Mouse (Mus musculus): ENCODE data around the gene Ikbke. TPM values are rescaled to one million over a fixed set of nuclear protein-coding genes. Genes with fewer than 3 reads are reported as not detected.

Ikbke gene
- polyA plus RNA-seq, 2 experiments, result 4.2 to 13.4 TPM

GRCm38 (mm10) chr1:131207531-131207930 is 71.9 kb downstream of the Ikbke start:
- no peaks in the 10 kb centered on the region for H3K27me3 ChIP-seq (ENCODE audit: control insufficient read depth, insufficient read depth, low read length)
- peak; percentile 64 for DNase-seq (ENCODE audit: low spot score)
- ATAC-seq (ENCODE audit: low FRiP score, low read depth), result peak; percentile 73; the same call in 1 of the 2 replicates
- H3K4me3 ChIP-seq (replicated peaks; ENCODE audit: low read length), result no peak overlapping the region
- H3K9ac ChIP-seq (ENCODE audit: low read depth, low read length, severe bottlenecking), result no peak overlapping the region
- TF ChIP-seq POLR2A (IDR thresholded peaks at IDR 0.05; ENCODE audit: borderline replicate concordance, extremely low read depth, insufficient read depth, insufficient read length), result no peak
- no peaks in the 10 kb centered on the region for H3K36me3 ChIP-seq (ENCODE audit: control insufficient read depth, insufficient read depth, low read length)
- H3K27ac ChIP-seq (replicated peaks; ENCODE audit: low read depth, low read length), result no peak overlapping the region
- H3K4me1 ChIP-seq (ENCODE audit: control insufficient read depth, insufficient read depth, low read length), result no peaks in the 10 kb centered on the region
- H3K9me3 ChIP-seq (ENCODE audit: control insufficient read depth, low read length), result no peaks in the 10 kb centered on the region
- WGBS, result 1% methylated on average over 5 of the region's 5 CpGs
- no peak overlapping the region for H3K4me2 ChIP-seq (replicated peaks; ENCODE audit: low read depth, low read length, severe bottlenecking)

GRCm38 (mm10) chr1:131206342-131206741 is 73.1 kb downstream of the Ikbke start:
- H3K9me3 ChIP-seq (ENCODE audit: control insufficient read depth, low read length), result no peaks in the 10 kb centered on the region

GRCm38 (mm10) chr1:131204461-131204860 is 74.9 kb downstream of the Ikbke start:
- H3K27me3 ChIP-seq (ENCODE audit: control insufficient read depth, insufficient read depth, low read length), result no peaks in the 10 kb centered on the region
- no peak overlapping the region for H3K4me2 ChIP-seq (replicated peaks; ENCODE audit: low read depth, low read length, severe bottlenecking)
- no peak overlapping the region for H3K27ac ChIP-seq (replicated peaks; ENCODE audit: low read depth, low read length)
- H3K9ac ChIP-seq (ENCODE audit: low read depth, low read length, severe bottlenecking), result no peak overlapping the region
- no peaks in the 10 kb centered on the region for H3K9me3 ChIP-seq (ENCODE audit: control insufficient read depth, low read length)
- peaks cover 10% of the 10 kb centered on the region for H3K4me1 ChIP-seq (ENCODE audit: control insufficient read depth, insufficient read depth, low read length)
- DNase-seq (ENCODE audit: low spot score), result no peak
- 74% methylated on average over 8 of the region's 8 CpGs for WGBS
- no peak for TF ChIP-seq POLR2A (IDR thresholded peaks at IDR 0.05; ENCODE audit: borderline replicate concordance, extremely low read depth, insufficient read depth, insufficient read length)
- ATAC-seq (ENCODE audit: low FRiP score, low read depth), result no peak
- no peaks in the 10 kb centered on the region for H3K36me3 ChIP-seq (ENCODE audit: control insufficient read depth, insufficient read depth, low read length)
- H3K4me3 ChIP-seq (replicated peaks; ENCODE audit: low read length), result no peak overlapping the region

More at GRCm38 (mm10) chr1:131206342-131206741, 73.1 kb downstream of the Ikbke start:
- Histone ChIP-seq H3K4me1 (ENCODE audit: control insufficient read depth, insufficient read depth, low read length) (no peaks in the 10 kb centered on the region), H3K27me3 (ENCODE audit: control insufficient read depth, insufficient read depth, low read length) (no peaks in the 10 kb centered on the region), H3K36me3 (ENCODE audit: control insufficient read depth, insufficient read depth, low read length) (no peaks in the 10 kb centered on the region), H3K9ac (ENCODE audit: low read depth, low read length, severe bottlenecking) (no peak overlapping the region), H3K4me3 (replicated peaks; ENCODE audit: low read length) (no peak overlapping the region), H3K27ac (replicated peaks; ENCODE audit: low read depth, low read length) (no peak overlapping the region), H3K4me2 (replicated peaks; ENCODE audit: low read depth, low read length, severe bottlenecking) (no peak overlapping the region)
- no peak for DNase-seq (ENCODE audit: low spot score)
- 86% methylated on average over 5 of the region's 5 CpGs for WGBS
- no peak for ATAC-seq (ENCODE audit: low FRiP score, low read depth)
- TF ChIP-seq POLR2A (IDR thresholded peaks at IDR 0.05; ENCODE audit: borderline replicate concordance, extremely low read depth, insufficient read depth, insufficient read length), result no peak

Other genes with a start within 250 kb of the Ikbke start
- 60.9 and 70.0 TPM in 2 replicates for gene Mapkapk2, start 181.8 kb downstream of the Ikbke start, polyA plus RNA-seq (2012; rRNA removed)
- gene Mapkapk2, start 181.8 kb downstream of the Ikbke start, polyA plus RNA-seq (2014; fragmentation: Nextera tagmentation; extraction: Ambion mirVana), result 49.9 and 51.6 TPM in 2 replicates
- 1.6 and 1.7 TPM in 2 replicates for gene Dyrk3, start 141.3 kb downstream of the Ikbke start, polyA plus RNA-seq (2012; rRNA removed)
- 2.3 and 2.7 TPM in 2 replicates for gene Dyrk3, start 141.3 kb downstream of the Ikbke start, polyA plus RNA-seq (2014; fragmentation: Nextera tagmentation; extraction: Ambion mirVana)
- 59.8 and 60.7 TPM in 2 replicates for gene Eif2d, start 126.4 kb downstream of the Ikbke start, polyA plus RNA-seq (2012; rRNA removed)
- 61.9 and 64.8 TPM in 2 replicates for gene Eif2d, start 126.4 kb downstream of the Ikbke start, polyA plus RNA-seq (2014; fragmentation: Nextera tagmentation; extraction: Ambion mirVana)
- 3.2 and 3.8 TPM in 2 replicates for gene Rassf5, start 34.3 kb downstream of the Ikbke start, polyA plus RNA-seq (2012; rRNA removed)
- 3.1 and 3.2 TPM in 2 replicates for gene Rassf5, start 34.3 kb downstream of the Ikbke start, polyA plus RNA-seq (2014; fragmentation: Nextera tagmentation; extraction: Ambion mirVana)
- gene Srgap2, start 247.7 kb upstream of the Ikbke start, polyA plus RNA-seq (2012; rRNA removed), result 38.9 and 43.1 TPM in 2 replicates
- 20.5 and 23.6 TPM in 2 replicates for gene Srgap2, start 247.7 kb upstream of the Ikbke start, polyA plus RNA-seq (2014; fragmentation: Nextera tagmentation; extraction: Ambion mirVana)
- 1.8 and 2.5 TPM in 2 replicates for gene Fam72a, start 248.3 kb upstream of the Ikbke start, polyA plus RNA-seq (2012; rRNA removed)
- gene Fam72a, start 248.3 kb upstream of the Ikbke start, polyA plus RNA-seq (2014; fragmentation: Nextera tagmentation; extraction: Ambion mirVana), result 2.1 and 2.3 TPM in 2 replicates

Measured in limb, embryonic 14.5 days (tissue).